35 mouse cellular contexts compared by ENCODE assay signal in genomic region chr17:66586078-66586477, GRCm38 (mm10). TPM values are rescaled to one million over a fixed set of nuclear protein-coding genes. Genes with fewer than 3 reads are reported as not detected.
A peak's percentile ranks its signal among the peaks of the same experiment; 100 is the strongest.
DNase-seq lines count a peak whose midpoint lies in the region; ATAC-seq and TF ChIP-seq lines count a peak whose summit lies in the region.
"Had no signal": no experiment of that assay in that cellular context is flagged by ENCODE, and none has a peak within 500 bp of the region (broad histone marks: within the 10 kb centered on the region; RNA-seq: fewer than 3 reads in every experiment).

No protein-coding gene starts in this region.

- H3K4me2 ChIP-seq in forebrain, postnatal 0 days (ENCODE audit: low read depth): no peak overlapping the region
- no peak overlapping the region for H3K4me2 ChIP-seq in forebrain, embryonic 15.5 days (replicated peaks)
- H3K4me2 ChIP-seq in midbrain, postnatal 0 days (ENCODE audit: low read depth, low read length, poor library complexity, severe bottlenecking): no peak overlapping the region
- no peak overlapping the region for H3K4me2 ChIP-seq in midbrain, embryonic 16.5 days (ENCODE audit: low read length)
- H3K4me2 ChIP-seq in lung, embryonic 16.5 days (ENCODE audit: low read depth, low read length): peak overlapping the region; percentile 23; the same call in 1 of the 2 replicates
- H3K4me2 ChIP-seq: embryonic facial prominence, embryonic 13.5 days; heart, embryonic 13.5 days; hindbrain, embryonic 15.5 days; kidney, embryonic 15.5 days; liver, embryonic 12.5 days; neural tube, embryonic 15.5 days; stomach, embryonic 15.5 days had no signal

- H3K4me3 ChIP-seq in forebrain, postnatal 0 days (ENCODE audit: low read depth, low read length): no peak overlapping the region
- H3K4me3 ChIP-seq in forebrain, embryonic 15.5 days: no peak overlapping the region
- no peak overlapping the region for H3K4me3 ChIP-seq in midbrain, postnatal 0 days (ENCODE audit: low read depth, low read length)
- no peak overlapping the region for H3K4me3 ChIP-seq in midbrain, embryonic 16.5 days (ENCODE audit: low read depth, low read length)
- H3K4me3 ChIP-seq in lung, embryonic 16.5 days (ENCODE audit: low read length): no peak overlapping the region
- H3K4me3 ChIP-seq: embryonic facial prominence, embryonic 13.5 days; forebrain, embryonic 10.5 days; heart, embryonic 13.5 days; hindbrain, embryonic 15.5 days; kidney, embryonic 15.5 days; liver, embryonic 12.5 days; midbrain, embryonic 10.5 days; neural tube, embryonic 15.5 days; stomach, embryonic 15.5 days had no signal

- H3K27me3 ChIP-seq in forebrain, postnatal 0 days (ENCODE audit: insufficient read depth, low read length): no peaks in the 10 kb centered on the region
- H3K27me3 ChIP-seq in forebrain, embryonic 15.5 days: no peaks in the 10 kb centered on the region
- H3K27me3 ChIP-seq in midbrain, postnatal 0 days (ENCODE audit: insufficient read depth, low read length): no peaks in the 10 kb centered on the region; the same call in 1 of the 2 replicates
- no peaks in the 10 kb centered on the region for H3K27me3 ChIP-seq in midbrain, embryonic 16.5 days (ENCODE audit: control insufficient read depth, insufficient read depth, low read depth, low read length)
- no peaks in the 10 kb centered on the region for H3K27me3 ChIP-seq in lung, embryonic 16.5 days (ENCODE audit: control insufficient read depth, insufficient read depth, low read depth, low read length)
- H3K27me3 ChIP-seq: embryonic facial prominence, embryonic 13.5 days; heart, embryonic 13.5 days; hindbrain, embryonic 15.5 days; kidney, embryonic 15.5 days; liver, embryonic 12.5 days; neural tube, embryonic 15.5 days; stomach, embryonic 15.5 days had no signal

- no peaks in the 10 kb centered on the region for H3K9me3 ChIP-seq in forebrain, postnatal 0 days (ENCODE audit: low read length)
- H3K9me3 ChIP-seq in forebrain, embryonic 15.5 days: no peaks in the 10 kb centered on the region
- no peaks in the 10 kb centered on the region for H3K9me3 ChIP-seq in midbrain, postnatal 0 days (ENCODE audit: low read length)
- H3K9me3 ChIP-seq in midbrain, embryonic 16.5 days (replicated peaks; ENCODE audit: control insufficient read depth, low read length, poor library complexity, severe bottlenecking): no peaks in the 10 kb centered on the region
- 0 out of 2 replicates have a peak, but pooled peaks cover 2% of the 10 kb centered on the region for H3K9me3 ChIP-seq in lung, embryonic 16.5 days (ENCODE audit: control insufficient read depth, low read length)
- H3K9me3 ChIP-seq: embryonic facial prominence, embryonic 13.5 days; forebrain, embryonic 10.5 days; hindbrain, embryonic 15.5 days; kidney, embryonic 15.5 days; liver, embryonic 12.5 days; neural tube, embryonic 15.5 days; stomach, embryonic 15.5 days had no signal

- WGBS in forebrain, postnatal 0 days: 74% methylated on average over 13 of the region's 13 CpGs
- WGBS in forebrain, embryonic 15.5 days: 78% methylated on average over 13 of the region's 13 CpGs
- 77% methylated on average over 13 of the region's 13 CpGs for WGBS in midbrain, postnatal 0 days
- 83% methylated on average over 13 of the region's 13 CpGs for WGBS in midbrain, embryonic 16.5 days
- 53% methylated on average over 13 of the region's 13 CpGs for WGBS in lung, embryonic 16.5 days

- no peaks in the 10 kb centered on the region for H3K4me1 ChIP-seq in forebrain, postnatal 0 days (ENCODE audit: insufficient read depth)
- no peaks in the 10 kb centered on the region for H3K4me1 ChIP-seq in forebrain, embryonic 15.5 days
- no peaks in the 10 kb centered on the region for H3K4me1 ChIP-seq in midbrain, postnatal 0 days (ENCODE audit: insufficient read depth, low read length)
- no peaks in the 10 kb centered on the region for H3K4me1 ChIP-seq in midbrain, embryonic 16.5 days (ENCODE audit: control insufficient read depth, insufficient read depth, low read length)
- 0 out of 2 replicates have a peak, but pooled peaks cover 2% of the 10 kb centered on the region for H3K4me1 ChIP-seq in lung, embryonic 16.5 days (replicated peaks; ENCODE audit: control insufficient read depth, insufficient read depth, low read length)
- H3K4me1 ChIP-seq: forebrain, embryonic 10.5 days; heart, embryonic 13.5 days; kidney, embryonic 15.5 days; liver, embryonic 12.5 days; midbrain, embryonic 10.5 days; stomach, embryonic 15.5 days had no signal

- no peak for TF ChIP-seq CTCF in forebrain, postnatal 0 days (IDR thresholded peaks at IDR 0.05; ENCODE audit: low read depth)
- no peak for TF ChIP-seq CTCF in midbrain, postnatal 0 days (IDR thresholded peaks at IDR 0.05)

- H3K36me3 ChIP-seq in forebrain, postnatal 0 days (ENCODE audit: insufficient read depth): no peaks in the 10 kb centered on the region
- no peaks in the 10 kb centered on the region for H3K36me3 ChIP-seq in forebrain, embryonic 15.5 days
- H3K36me3 ChIP-seq in midbrain, postnatal 0 days (ENCODE audit: insufficient read depth, low read length): no peaks in the 10 kb centered on the region
- no peaks in the 10 kb centered on the region for H3K36me3 ChIP-seq in midbrain, embryonic 16.5 days (ENCODE audit: control insufficient read depth, insufficient read depth, low read length)
- H3K36me3 ChIP-seq in lung, embryonic 16.5 days (ENCODE audit: control insufficient read depth, insufficient read depth, low read length): no peaks in the 10 kb centered on the region
- H3K36me3 ChIP-seq: embryonic facial prominence, embryonic 13.5 days; forebrain, embryonic 10.5 days; heart, embryonic 13.5 days; hindbrain, embryonic 15.5 days; kidney, embryonic 15.5 days; liver, embryonic 12.5 days; midbrain, embryonic 10.5 days; neural tube, embryonic 15.5 days; stomach, embryonic 15.5 days had no signal

- H3K9ac ChIP-seq in forebrain, postnatal 0 days: no peak overlapping the region
- H3K9ac ChIP-seq in forebrain, embryonic 15.5 days (replicated peaks): no peak overlapping the region
- H3K9ac ChIP-seq in midbrain, postnatal 0 days (replicated peaks; ENCODE audit: low read length, poor library complexity, severe bottlenecking): no peak overlapping the region
- no peak overlapping the region for H3K9ac ChIP-seq in midbrain, embryonic 16.5 days (ENCODE audit: low read depth, low read length)
- no peak overlapping the region for H3K9ac ChIP-seq in lung, embryonic 16.5 days (ENCODE audit: low read length)
- H3K9ac ChIP-seq: embryonic facial prominence, embryonic 13.5 days; heart, embryonic 13.5 days; hindbrain, embryonic 15.5 days; kidney, embryonic 15.5 days; liver, embryonic 12.5 days; liver, postnatal 0 days; neural tube, embryonic 15.5 days; stomach, embryonic 15.5 days had no signal

- DNase-seq in forebrain, postnatal 0 days: no peak
- peak; percentile 37 for DNase-seq in midbrain, postnatal 0 days (ENCODE audit: low spot score)
- peak; percentile 50 for DNase-seq in lung, postnatal 36 days
- no peak for DNase-seq in neural tube, embryonic 10.5 days (ENCODE audit: extremely low spot score, low spot score)
- DNase-seq: adrenal gland, postnatal 36 days; cerebellum, adult 8-10 months; embryo, embryonic 11 days; kidney, adult 18-20 months; kidney, postnatal 25 days; liver, postnatal 0 days; retina, postnatal 1 day; right cerebral cortex, postnatal 14 days; thymus, adult 18-20 months; thymus, postnatal 25 days had no signal

- H3K27ac ChIP-seq in forebrain, postnatal 0 days (ENCODE audit: low read depth, low read length): no peak overlapping the region
- no peak overlapping the region for H3K27ac ChIP-seq in forebrain, embryonic 15.5 days (replicated peaks)
- no peak overlapping the region for H3K27ac ChIP-seq in midbrain, postnatal 0 days (ENCODE audit: low read depth, low read length)
- H3K27ac ChIP-seq in midbrain, embryonic 16.5 days (ENCODE audit: low read length): no peak overlapping the region
- H3K27ac ChIP-seq in lung, embryonic 16.5 days (ENCODE audit: low read length): no peak overlapping the region
- H3K27ac ChIP-seq: embryonic facial prominence, embryonic 13.5 days; forebrain, embryonic 10.5 days; heart, embryonic 13.5 days; hindbrain, embryonic 15.5 days; kidney, embryonic 15.5 days; liver, embryonic 12.5 days; midbrain, embryonic 10.5 days; neural tube, embryonic 15.5 days; stomach, embryonic 15.5 days had no signal

- peak; percentile 32 for ATAC-seq in forebrain, postnatal 0 days
- no peak for ATAC-seq in forebrain, embryonic 15.5 days (replicated peaks)
- ATAC-seq in midbrain, postnatal 0 days (ENCODE audit: low FRiP score): no peak
- no peak for ATAC-seq in midbrain, embryonic 16.5 days
- ATAC-seq in lung, embryonic 16.5 days (ENCODE audit: low read depth): peak; percentile 61
- ATAC-seq: CD4-positive, CD25-positive, alpha-beta regulatory T cell, adult 4 months; liver, embryonic 12.5 days; liver, postnatal 0 days had no signal

RNA-seq across cellular contexts. Expression of gene Themis3, which starts 8.3 kb away (rescaled TPM):
- 0.08 TPM in 1 of 2 replicates, not detected in the other for total RNA-seq in forebrain, postnatal 0 days (2014; rRNA removed)
- polyA plus RNA-seq in forebrain, postnatal 0 days (2015; fragmentation: Nextera tagmentation; extraction: Ambion mirVana): not detected in 2 replicates
- not detected in 2 replicates for polyA plus RNA-seq in forebrain, embryonic 15.5 days (2015; fragmentation: Nextera tagmentation; extraction: Ambion mirVana)
- not detected in 2 replicates for total RNA-seq in midbrain, postnatal 0 days (2014; rRNA removed)
- polyA plus RNA-seq in midbrain, postnatal 0 days (2015; fragmentation: Nextera tagmentation; extraction: Ambion mirVana): not detected in 2 replicates
- polyA plus RNA-seq in midbrain, embryonic 16.5 days (2015; fragmentation: Nextera tagmentation; extraction: Ambion mirVana): not detected in 2 replicates
- 0.21 and 0.65 TPM in 2 replicates for polyA plus RNA-seq in lung, embryonic 16.5 days (2015; fragmentation: Nextera tagmentation; extraction: Ambion mirVana)
- total RNA-seq: adrenal gland, adult 18-20 months; adrenal gland, postnatal 36 days; heart, adult 8-10 months; hematopoietic stem cell, adult 5-6 weeks; layer of hippocampus, adult 18-20 months; layer of hippocampus, postnatal 10 days; megakaryocyte progenitor cell, adult 5-6 weeks; monocyte, adult 5-6 weeks had no signal
- polyA plus RNA-seq: CD4-positive, CD25-positive, alpha-beta regulatory T cell, adult 4 months; gonadal fat pad, adult 2 months; heart, embryonic 13.5 days; liver, embryonic 12.5 days; midbrain, embryonic 10.5 days; neural tube, embryonic 15.5 days had no signal

Comparison
In these comparisons a context has a peak if more than half of its experiments do, and no peak if none do; other contexts are left out.
1. ATAC-seq: peak in forebrain, postnatal 0 days (single experiment) and lung, embryonic 16.5 days (single experiment); none in forebrain, embryonic 15.5 days (single experiment), midbrain, postnatal 0 days (single experiment) and midbrain, embryonic 16.5 days (single experiment).
2. DNase-seq: peak in midbrain, postnatal 0 days (single experiment) and lung, postnatal 36 days (single experiment); none in forebrain, postnatal 0 days (single experiment) and neural tube, embryonic 10.5 days (single experiment).